Mouse (Mus musculus) retina, adult 2 months (tissue): ENCODE data around the gene Ung.

Experiments used
- DNase-seq: peaks from one replicate; pipeline ENCODE4 v3.0.0-alpha.2; 2012; ENCODE audit warnings: low read depth, low spot score

Gene Ung

GRCm38 (mm10) chr5:114170345-114170744 lies 40.2 kb downstream of the Ung start:
- no peak for DNase-seq

- peak; percentile 38 for DNase-seq
These were observed 42.8 kb downstream of the Ung start for GRCm38 (mm10) chr5:114172936-114173335.

DNA sequence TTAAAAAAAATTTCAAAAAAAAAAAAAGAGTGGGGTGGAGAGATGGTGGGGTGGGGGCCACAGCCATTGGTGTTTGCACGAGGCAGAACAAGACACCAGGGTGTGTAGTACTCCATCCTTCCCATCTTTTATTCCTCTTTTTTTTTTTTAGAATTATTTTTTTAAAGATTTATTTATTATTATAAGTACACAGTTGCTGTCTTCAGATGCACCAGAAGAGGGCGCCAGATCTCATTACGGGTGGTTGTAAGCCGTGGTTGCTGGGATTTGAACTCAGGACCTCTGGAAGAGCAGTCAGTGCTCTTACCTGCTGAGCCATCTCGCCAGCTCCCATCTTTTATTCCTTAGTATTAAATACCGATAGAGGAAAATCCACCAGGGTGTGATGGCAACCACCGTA lies 43.3 kb downstream of the Ung start:
- no peak for DNase-seq

DNA sequence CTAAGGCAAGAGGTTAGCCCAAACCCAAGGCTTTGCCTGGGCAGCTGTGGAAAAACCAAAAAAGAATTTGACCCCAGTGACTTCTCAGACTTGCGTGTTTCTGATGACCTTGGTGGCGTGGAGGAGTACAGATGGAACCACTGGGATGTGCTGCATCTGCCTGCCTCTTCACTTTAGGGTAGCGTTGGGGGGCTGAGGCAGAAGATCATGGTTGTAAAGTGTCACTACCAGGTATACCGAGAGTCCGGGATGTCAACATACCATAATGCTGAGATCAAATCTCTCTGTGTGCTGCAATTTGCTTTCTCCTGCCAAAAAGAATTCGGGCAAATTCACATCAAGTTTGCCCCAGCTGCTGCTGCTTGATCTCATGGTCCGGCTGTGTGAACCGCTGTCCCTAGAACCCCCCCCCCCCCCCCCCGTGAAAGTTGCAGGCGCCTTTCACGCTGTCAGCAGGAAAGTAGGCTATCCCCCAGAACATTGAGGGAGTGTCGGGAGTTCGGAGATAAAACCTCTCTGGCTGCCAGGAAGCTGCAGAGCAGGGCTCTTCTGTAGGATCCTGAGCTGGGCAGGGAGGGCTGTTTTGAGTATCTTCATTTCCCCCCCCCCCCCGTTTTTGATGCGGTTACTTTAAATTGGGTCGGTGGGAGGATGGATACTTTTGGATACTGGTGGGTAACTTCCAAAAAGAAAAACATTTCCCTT lies 43.8 kb downstream of the Ung start:
- no peak for DNase-seq

DNA sequence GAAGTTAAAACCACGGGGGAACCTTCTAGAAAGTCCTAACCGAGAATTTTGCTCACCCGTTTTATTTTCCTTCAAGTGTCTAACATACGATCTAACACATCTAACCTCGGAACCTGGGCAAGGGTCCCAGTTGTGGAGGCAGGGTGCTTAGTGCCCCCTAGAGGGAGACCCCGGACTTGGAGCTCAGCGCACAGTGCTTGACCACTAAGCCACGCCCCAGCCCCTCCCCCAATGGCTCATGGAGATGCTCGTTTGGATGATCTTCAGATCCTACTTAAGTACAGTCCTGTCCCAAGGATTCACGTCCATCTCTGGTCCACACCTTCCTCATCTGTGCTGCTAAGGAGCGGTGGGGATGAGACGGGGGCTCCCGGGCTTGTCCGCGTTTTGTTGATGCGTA lies 44.5 kb downstream of the Ung start:
- no peak for DNase-seq

DNA sequence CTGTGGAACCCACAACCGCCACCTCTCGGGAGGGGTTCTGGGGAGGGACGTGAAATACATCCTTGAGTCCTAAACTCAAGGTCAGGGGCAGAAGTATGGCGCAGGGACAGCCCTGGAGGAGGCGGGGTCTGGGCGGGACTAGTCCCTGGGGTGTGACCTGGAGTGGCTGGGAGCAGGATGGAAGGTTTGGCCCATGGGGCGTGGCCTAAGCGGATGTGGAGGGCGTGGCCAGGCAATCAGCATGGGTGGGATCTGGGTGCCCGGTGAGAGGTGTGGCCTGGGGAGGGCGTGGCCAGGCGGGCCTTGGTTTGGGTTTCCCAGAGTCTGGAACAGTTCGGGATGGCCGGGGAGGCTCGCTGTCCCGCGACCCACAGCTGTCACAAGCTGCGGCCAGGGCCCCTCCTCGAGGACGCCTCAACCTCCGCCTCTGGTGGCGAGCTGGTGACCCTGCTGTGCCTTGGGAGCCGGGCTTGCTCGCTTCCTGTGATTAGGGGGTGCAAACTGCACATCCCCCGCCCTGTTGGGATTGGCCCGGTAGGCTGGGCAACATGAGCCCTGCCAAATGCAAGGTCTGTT lies 45.5 kb downstream of the Ung start:
- peak; percentile 48 for DNase-seq

DNA sequence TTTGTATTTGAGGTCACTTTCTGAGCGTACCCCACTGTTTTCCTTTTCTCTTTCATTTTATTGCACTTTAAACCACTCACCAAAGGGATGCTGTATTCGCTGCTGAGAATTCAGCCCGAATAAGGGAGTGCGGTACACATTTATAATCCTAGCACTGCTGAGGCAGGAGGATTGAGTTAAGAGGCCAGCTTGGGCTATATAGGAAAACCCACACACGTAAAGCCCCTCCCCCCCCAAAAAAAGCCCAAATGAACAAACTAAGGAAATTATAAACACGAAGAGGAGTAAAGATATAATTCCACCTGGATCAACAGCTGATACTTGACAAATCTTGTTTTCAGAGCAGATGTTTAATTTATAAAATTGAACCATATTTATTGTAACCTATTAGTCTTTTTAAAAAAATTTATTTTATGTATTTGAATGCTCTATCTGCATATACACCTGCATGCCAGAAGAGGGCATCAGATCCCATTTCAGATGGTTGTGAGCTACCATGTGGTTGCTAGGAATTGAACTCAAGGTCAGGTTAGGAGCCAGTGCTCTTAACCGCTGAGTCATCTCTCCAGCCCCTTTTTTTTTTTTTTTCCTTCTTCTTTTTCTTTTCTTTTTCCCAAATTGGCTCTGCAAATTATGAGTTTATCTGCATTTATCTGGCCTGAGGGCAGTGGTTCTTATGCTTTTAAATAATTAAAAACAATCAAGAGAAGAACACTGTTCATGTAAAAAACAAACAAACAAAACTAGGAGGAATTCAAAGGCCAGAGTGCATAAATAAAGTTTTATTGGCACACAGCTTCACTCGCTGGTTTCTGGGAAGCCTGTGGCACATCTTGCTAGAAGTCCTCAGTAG lies 46.6 kb downstream of the Ung start:
- no peak for DNase-seq

DNA sequence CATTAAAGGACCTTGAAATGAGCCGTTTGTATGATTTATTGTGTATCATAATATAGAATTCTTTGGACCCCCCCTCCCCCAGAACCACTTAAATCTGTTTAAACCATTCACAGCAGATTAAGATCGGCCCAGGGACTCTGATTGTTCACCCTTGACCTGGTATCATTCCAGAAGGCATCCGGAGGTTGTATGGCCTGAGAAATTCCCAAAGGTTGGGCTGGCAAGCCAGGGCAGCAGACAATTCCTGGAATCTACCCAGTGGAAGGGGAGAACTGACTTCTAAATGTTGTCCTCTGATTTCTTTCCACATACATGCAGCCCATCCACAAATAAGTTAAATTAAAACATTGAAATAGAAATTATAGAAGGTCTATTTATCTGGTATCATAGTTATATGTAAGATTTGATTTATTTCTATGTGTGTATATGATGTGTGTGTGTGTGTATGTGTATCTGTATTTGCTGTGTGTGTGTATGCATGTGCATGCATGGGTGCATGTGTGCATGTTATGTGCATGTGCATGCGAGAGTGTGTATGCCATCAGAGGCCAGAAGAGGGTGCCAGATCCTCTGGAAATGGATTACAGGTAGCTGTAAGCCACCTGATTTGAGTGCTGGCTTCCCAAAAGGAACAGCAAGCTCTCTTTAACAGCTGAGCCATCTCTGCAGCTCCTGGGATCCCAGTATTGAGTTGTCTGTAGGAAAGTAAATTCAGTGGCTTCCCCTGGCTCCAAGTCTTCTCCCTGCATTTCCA lies 48.0 kb downstream of the Ung start:
- DNase-seq: no peak

- no peak for DNase-seq
These were observed 49.4 kb downstream of the Ung start for GRCm38 (mm10) chr5:114179541-114179940.

- no peak for DNase-seq
These were observed 53.3 kb downstream of the Ung start for GRCm38 (mm10) chr5:114183493-114183892.

DNA sequence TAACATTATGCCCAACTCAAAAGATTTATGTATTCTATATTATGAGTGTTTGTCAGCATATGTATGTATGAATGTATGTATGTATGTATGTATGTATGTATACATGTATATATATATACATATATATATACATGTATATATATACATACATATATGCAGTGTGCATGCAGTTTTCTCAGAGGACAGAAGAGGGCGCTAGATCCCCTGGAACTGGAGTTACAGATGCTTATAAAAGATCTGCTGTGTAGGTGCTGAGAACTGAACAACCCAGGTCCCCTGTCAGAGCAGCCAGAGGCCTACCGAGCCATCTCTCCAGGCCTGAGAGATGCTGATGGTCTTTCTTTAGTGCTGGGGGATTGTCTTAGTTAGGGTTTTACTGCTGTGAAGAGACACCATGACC lies 56.9 kb downstream of the Ung start:
- DNase-seq: no peak
